Mouse (Mus musculus) hindbrain, embryonic 15.5 days (tissue): ENCODE data around the gene Olfr331. TPM values are rescaled to one million over a fixed set of nuclear protein-coding genes. Genes with fewer than 3 reads are reported as not detected.
"Not testable (repeated sequence)": the region's sequence is repeated elsewhere in the genome, so short reads cannot be mapped to it uniquely, and the experiment has no call there.

Experiments used
- ATAC-seq: fragments of 200-750 bp; cut with Nextera tagmentation; 2 replicates; pipeline ENCODE4 v1.8.0; 2017; ENCODE audit warnings: low read depth, moderate number of reproducible peaks, moderate TSS enrichment; ENCODE audit not compliant: low FRiP score
- H3K27ac ChIP-seq: fragments of 300-500 bp; sonication (generic); replicated peaks from 2 replicates; pipeline ENCODE4 v1.5.1; 2015; ENCODE audit warnings: mild to moderate bottlenecking, inconsistent platforms
- H3K27me3 ChIP-seq: fragments of 300-500 bp; sonication (generic); 2 replicates; pipeline ENCODE4 v1.6.1; 2015; ENCODE audit warnings: control low read depth, inconsistent platforms
- H3K36me3 ChIP-seq: fragments of 300-500 bp; sonication (generic); 2 replicates; pipeline ENCODE4 v1.6.1; 2015; ENCODE audit warnings: control low read depth, inconsistent platforms
- H3K4me1 ChIP-seq: fragments of 300-500 bp; sonication (generic); replicated peaks from 2 replicates; pipeline ENCODE4 v1.6.1; 2015; ENCODE audit warnings: control low read depth, inconsistent platforms
- H3K4me2 ChIP-seq: fragments of 300-500 bp; sonication (generic); 2 replicates; pipeline ENCODE4 v1.6.1; 2015; ENCODE audit warnings: moderate library complexity, mild to moderate bottlenecking, inconsistent platforms
- H3K4me3 ChIP-seq: fragments of 300-500 bp; sonication (generic); 2 replicates; pipeline ENCODE4 v1.5.1; 2015; ENCODE audit warnings: mild to moderate bottlenecking, inconsistent platforms
- H3K9ac ChIP-seq: fragments of 300-500 bp; sonication (generic); 2 replicates; pipeline ENCODE4 v1.6.1; 2015; ENCODE audit warnings: inconsistent platforms
- H3K9me3 ChIP-seq: fragments of 300-500 bp; sonication (generic); 2 replicates; pipeline ENCODE4 v1.6.1; 2016; ENCODE audit warnings: control low read depth, inconsistent platforms
- WGBS: fragments of 180-500 bp; shearing (Covaris S2); methylation state at CpG from one replicate; pipeline ENCODE4 v1.1.7; 2015; 5-methylcytosine and 5-hydroxymethylcytosine counted together
- polyA plus RNA-seq: library from polyadenylated mRNA; unstranded; fragments of >200 nt; fragmentation: Nextera tagmentation; extraction: Ambion mirVana; gene quantifications from 2 replicates; pipeline ENCODE4 v1.2.1, GENCODE M21; 2015

The Olfr331 gene
- not detected in 2 replicates for polyA plus RNA-seq

DNA sequence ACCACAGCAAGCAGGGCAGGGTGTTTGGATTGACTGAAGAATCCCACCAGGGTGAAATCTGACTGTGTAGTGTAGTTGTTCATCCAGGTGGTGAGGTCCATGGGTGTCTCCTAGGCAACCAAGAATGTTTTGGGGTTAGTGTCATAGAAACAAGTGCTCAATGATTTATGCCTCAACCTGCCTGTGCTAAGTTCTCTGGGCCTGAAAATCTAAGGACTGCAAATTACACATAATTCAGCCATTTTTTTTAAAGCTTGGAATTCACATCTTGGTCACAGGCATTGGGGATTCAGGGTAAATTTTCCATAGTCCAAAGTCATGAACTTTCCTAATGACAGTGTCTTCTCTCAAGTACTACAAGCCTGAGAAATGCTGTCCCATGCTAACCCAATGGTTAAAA lies at the start of gene Olfr331:
Gene Olfr331, minus strand, starts transcription at position 101 of the 400 bp plus-strand sequence.
- not testable (repeated sequence) for ATAC-seq, H3K9ac ChIP-seq, H3K4me3 ChIP-seq, H3K27ac ChIP-seq, H3K4me1 ChIP-seq, H3K36me3 ChIP-seq, H3K4me2 ChIP-seq, H3K27me3 ChIP-seq, H3K9me3 ChIP-seq

DNA sequence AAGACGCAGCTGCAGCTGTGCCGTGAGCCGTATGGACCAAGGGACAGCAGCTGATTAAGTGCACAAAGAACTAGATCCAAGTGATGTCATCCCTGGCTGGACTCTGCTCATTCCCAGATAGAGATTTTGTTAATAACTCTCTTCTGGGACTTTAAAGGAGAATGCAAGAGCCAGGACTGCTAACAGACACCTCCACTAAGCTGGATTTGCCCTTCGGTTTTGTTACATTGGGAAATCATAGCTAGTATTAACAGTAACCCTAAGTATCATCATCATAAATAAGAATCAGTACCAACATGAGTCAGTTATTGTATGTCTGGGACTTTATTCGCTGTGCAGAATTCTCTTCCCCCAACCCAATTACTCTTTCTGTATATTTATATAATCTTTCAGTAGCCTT lies 44.0 kb upstream of the Olfr331 start, which contains the start of gene Olfr329-ps:
Gene Olfr329-ps, minus strand, starts transcription at position 101 of the 400 bp plus-strand sequence.
- Histone ChIP-seq H3K4me1 (no peaks in the 10 kb centered on the region), H3K27ac (no peak within 1 kb of the TSS), H3K9ac (no peak within 1 kb of the TSS), H3K4me2 (no peak within 1 kb of the TSS), H3K4me3 (no peak within 1 kb of the TSS), H3K9me3 (no peaks in the 10 kb centered on the region), H3K27me3 (no peaks in the 10 kb centered on the region), H3K36me3 (no peaks in the 10 kb centered on the region)
- 81% methylated on average over 5 of the region's 5 CpGs for WGBS
- ATAC-seq: no peak

DNA sequence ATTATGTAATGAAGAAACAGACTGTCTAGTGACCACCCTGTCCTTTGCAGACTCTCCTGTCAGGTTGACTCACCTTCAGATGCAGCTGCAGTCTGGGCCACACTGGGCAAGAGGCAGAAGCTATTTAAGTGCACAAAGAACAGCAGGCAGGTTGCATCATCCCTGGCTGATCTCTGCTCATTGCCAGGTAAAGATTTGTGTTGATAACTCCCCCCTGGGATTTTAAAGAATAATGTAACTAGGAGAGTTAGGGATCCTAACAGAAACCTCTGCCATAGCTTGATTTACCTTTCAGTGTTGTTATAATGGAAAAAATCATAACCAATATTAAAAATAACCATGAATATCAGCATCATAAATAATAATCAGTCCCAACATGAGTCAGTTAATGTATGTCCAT lies 32.4 kb upstream of the Olfr331 start, which contains the start of gene Olfr330:
Gene Olfr330, minus strand, starts transcription at position 101 of the 400 bp plus-strand sequence.
- H3K9me3 ChIP-seq, H3K4me2 ChIP-seq, H3K36me3 ChIP-seq, ATAC-seq, H3K4me3 ChIP-seq, H3K27ac ChIP-seq, H3K27me3 ChIP-seq, H3K4me1 ChIP-seq, H3K9ac ChIP-seq: not testable (repeated sequence)

DNA sequence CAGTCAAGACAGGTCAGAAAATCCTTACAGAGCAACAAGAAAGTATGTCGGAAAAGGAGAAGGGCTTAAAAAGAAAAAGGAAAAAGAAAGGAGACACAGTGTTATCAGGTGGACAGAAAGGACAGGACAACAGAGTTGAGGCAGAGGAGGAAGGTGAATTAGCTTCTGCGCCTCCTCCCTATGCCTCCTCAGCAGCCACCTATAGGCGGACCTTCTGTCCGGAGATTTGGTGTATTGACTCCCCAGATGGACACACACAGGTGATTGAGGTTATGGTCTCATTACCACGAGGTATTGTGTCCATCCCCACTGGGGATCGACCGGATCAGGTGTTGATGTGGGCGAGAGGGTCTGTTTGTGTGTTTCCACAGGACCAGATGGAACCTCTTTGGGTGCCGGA lies 17.4 kb upstream of the Olfr331 start:
- not testable (repeated sequence) for H3K36me3 ChIP-seq, H3K9ac ChIP-seq, H3K27ac ChIP-seq, H3K4me2 ChIP-seq, H3K27me3 ChIP-seq, H3K4me1 ChIP-seq, H3K9me3 ChIP-seq, ATAC-seq, H3K4me3 ChIP-seq
- 93% methylated on average over 7 of the region's 9 CpGs for WGBS

DNA sequence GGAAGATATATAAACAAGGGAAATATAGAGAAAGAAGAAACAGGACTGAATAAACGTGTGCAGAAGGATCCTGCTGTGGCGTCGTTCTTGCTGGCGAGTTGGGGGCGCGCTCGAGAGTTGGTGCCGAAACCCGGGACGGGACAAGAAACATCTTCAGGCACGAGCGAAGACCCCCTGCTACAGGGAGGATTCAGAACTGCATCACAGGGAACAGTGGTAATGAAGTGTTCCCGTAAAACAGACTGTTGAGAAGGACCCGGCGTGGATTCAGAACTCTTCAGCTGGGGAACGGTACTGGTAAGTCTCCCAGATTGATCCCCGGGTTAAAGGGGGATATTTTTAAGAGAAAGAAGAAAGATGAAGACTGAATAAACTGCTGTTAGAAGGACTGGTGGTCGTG lies 16.5 kb upstream of the Olfr331 start:
- not testable (repeated sequence) for H3K4me1 ChIP-seq, H3K36me3 ChIP-seq, H3K27ac ChIP-seq, ATAC-seq, H3K27me3 ChIP-seq, H3K9me3 ChIP-seq, H3K9ac ChIP-seq, H3K4me2 ChIP-seq, H3K4me3 ChIP-seq
- 94% methylated on average over 18 of the region's 18 CpGs for WGBS

- not testable (repeated sequence) for H3K4me3 ChIP-seq, H3K9ac ChIP-seq, ATAC-seq, H3K4me1 ChIP-seq, H3K27ac ChIP-seq, H3K36me3 ChIP-seq, H3K4me2 ChIP-seq, H3K9me3 ChIP-seq, H3K27me3 ChIP-seq
- 91% methylated on average over 19 of the region's 19 CpGs for WGBS
These were observed 6.7 kb upstream of the Olfr331 start for GRCm38 (mm10) chr11:58509058-58509457.

DNA sequence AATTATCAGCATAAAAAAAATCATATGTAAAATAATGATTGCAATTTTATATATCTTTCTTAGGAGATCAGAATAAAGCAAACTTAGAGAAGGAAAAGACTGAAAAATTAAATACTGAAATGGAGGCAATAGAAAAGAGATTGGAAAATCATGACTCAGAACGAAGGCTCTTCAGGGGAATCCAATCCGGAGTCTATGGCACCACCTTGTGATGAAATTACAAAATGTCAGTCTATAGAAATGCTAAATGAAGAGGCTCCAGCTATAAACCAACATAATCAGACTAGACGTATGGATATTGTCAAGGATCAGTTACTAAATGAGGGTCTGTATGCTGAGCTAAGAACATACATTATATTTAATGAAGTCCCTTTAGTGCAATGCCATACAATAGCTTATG lies 3.1 kb downstream of the Olfr331 start:
- Histone ChIP-seq H3K4me2 (no peak overlapping the region), H3K4me3 (no peak overlapping the region), H3K27ac (no peak overlapping the region), H3K36me3 (no peaks in the 10 kb centered on the region), H3K4me1 (no peaks in the 10 kb centered on the region), H3K27me3 (no peaks in the 10 kb centered on the region), H3K9ac (no peak overlapping the region), H3K9me3 (no peaks in the 10 kb centered on the region)
- no peak for ATAC-seq
- WGBS: 45% methylated on average over 3 of the region's 3 CpGs

- Histone ChIP-seq H3K27ac (no peak overlapping the region), H3K27me3 (no peaks in the 10 kb centered on the region), H3K4me2 (no peak overlapping the region), H3K4me1 (no peaks in the 10 kb centered on the region), H3K9ac (no peak overlapping the region), H3K4me3 (no peak overlapping the region), H3K36me3 (no peaks in the 10 kb centered on the region), H3K9me3 (no peaks in the 10 kb centered on the region)
- WGBS: 90% methylated on average over 9 of the region's 9 CpGs
- ATAC-seq: no peak
These were observed 3.6 kb downstream of the Olfr331 start for GRCm38 (mm10) chr11:58498761-58499160.

DNA sequence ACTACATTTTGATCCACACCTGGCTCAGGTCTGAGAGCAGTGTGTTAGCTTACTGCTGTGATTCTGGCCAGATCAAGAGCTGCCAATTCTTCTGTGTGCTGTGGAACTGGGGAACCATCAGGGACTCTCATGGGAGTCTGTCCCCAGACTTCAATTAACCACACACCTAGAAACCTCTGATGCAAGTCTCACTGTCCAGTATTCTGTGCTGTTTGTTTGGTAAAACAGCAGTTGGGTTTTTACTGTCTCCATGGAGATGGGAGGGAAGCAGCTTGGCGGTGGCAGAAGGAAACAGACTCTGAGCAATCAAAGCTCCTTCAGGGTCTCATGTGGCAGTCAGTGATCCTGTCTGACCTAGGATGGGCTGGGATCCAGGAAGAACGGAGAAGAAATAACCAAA lies 9.9 kb downstream of the Olfr331 start, which contains the start of gene Olfr332:
Gene Olfr332, minus strand, starts transcription at position 101 of the 400 bp plus-strand sequence.
- no peak for ATAC-seq
- H3K4me2 ChIP-seq: no peak within 1 kb of the TSS
- 76% methylated on average over 2 of the region's 2 CpGs for WGBS
- H3K9ac ChIP-seq: no peak within 1 kb of the TSS
- no peaks in the 10 kb centered on the region for H3K9me3 ChIP-seq
- no peak within 1 kb of the TSS for H3K4me3 ChIP-seq
- no peaks in the 10 kb centered on the region for H3K36me3 ChIP-seq
- H3K4me1 ChIP-seq: no peaks in the 10 kb centered on the region
- H3K27ac ChIP-seq: no peak within 1 kb of the TSS
- H3K27me3 ChIP-seq: no peaks in the 10 kb centered on the region

- no peak within 1 kb of the TSS for H3K27ac ChIP-seq
- H3K36me3 ChIP-seq: no peaks in the 10 kb centered on the region
- ATAC-seq: no peak
- no peaks in the 10 kb centered on the region for H3K4me1 ChIP-seq
- H3K4me3 ChIP-seq: no peak within 1 kb of the TSS
- no peak within 1 kb of the TSS for H3K9ac ChIP-seq
- no peaks in the 10 kb centered on the region for H3K9me3 ChIP-seq
- H3K27me3 ChIP-seq: no peaks in the 10 kb centered on the region
- no peak within 1 kb of the TSS for H3K4me2 ChIP-seq
These were observed 40.2 kb downstream of the Olfr331 start, which contains the start of gene Olfr30 for GRCm38 (mm10) chr11:58462170-58462569. Gene Olfr30 (minus strand): TSS chr11:58462270.

DNA sequence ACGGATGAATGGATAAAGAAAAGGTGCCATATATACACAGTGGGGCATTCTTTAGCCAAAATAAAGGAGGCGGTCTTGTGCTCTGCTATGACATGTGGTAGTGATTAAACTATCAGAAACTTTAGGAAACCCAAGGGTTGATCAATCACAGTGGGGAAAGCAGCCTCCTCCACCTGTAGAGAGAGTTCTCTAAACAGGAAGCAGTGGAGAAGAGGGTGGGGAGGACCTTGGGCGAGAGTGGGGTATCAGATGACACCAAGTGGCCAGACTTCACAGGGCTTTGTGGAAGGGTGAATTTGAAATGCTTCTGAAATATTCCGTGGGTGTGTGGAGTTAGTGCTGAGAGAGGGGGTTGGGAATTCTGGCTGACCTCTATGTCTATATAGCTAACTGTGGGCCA lies 48.8 kb downstream of the Olfr331 start:
- no peak overlapping the region for H3K4me2 ChIP-seq
- 78% methylated on average over 4 of the region's 4 CpGs for WGBS
- ATAC-seq: no peak

GRCm38 (mm10) chr11:58452759-58453158 lies 49.6 kb downstream of the Olfr331 start, which contains the start of gene Lypd9:
Gene Lypd9 (minus strand): TSS chr11:58452923.
- Histone ChIP-seq H3K9ac (no peak within 1 kb of the TSS), H3K27ac (no peak within 1 kb of the TSS), H3K36me3 (no peaks in the 10 kb centered on the region), H3K27me3 (no peaks in the 10 kb centered on the region), H3K4me3 (no peak within 1 kb of the TSS), H3K9me3 (0 out of 2 replicates have a peak, but pooled peaks cover 2% of the 10 kb centered on the region), H3K4me1 (no peaks in the 10 kb centered on the region), H3K4me2 (no peak within 1 kb of the TSS)
- 93% methylated on average over 9 of the region's 9 CpGs for whole genome bisulfite sequencing
- ATAC-seq: no peak

More for the DNA sequence above, 48.8 kb downstream of the Olfr331 start:
- 0 out of 2 replicates have a peak, but pooled peaks cover 2% of the 10 kb centered on the region for H3K9me3 ChIP-seq
- H3K27ac ChIP-seq: no peak overlapping the region
- no peaks in the 10 kb centered on the region for H3K4me1 ChIP-seq
- H3K9ac ChIP-seq: no peak overlapping the region
- H3K4me3 ChIP-seq: no peak overlapping the region
- H3K36me3 ChIP-seq: no peaks in the 10 kb centered on the region
- no peaks in the 10 kb centered on the region for H3K27me3 ChIP-seq
